Mouse (Mus musculus) stomach, postnatal 0 days (tissue): Measurements from ENCODE around the gene Nsun2.

Source experiments
- CTCF ChIP-seq: IDR thresholded peaks from 2 replicates; pipeline ENCODE4 v1.5.1; 2016; ENCODE audit warnings: antibody characterized with exemption, low read depth, mild to moderate bottlenecking, moderate library complexity
- EP300 ChIP-seq: optimal IDR thresholded peaks from 2 replicates; pipeline ENCODE3; 2016; ENCODE audit warnings: antibody characterized with exemption

- TF ChIP-seq EP300 (no peak), CTCF (no peak)
These were observed 31.3 kb upstream of the Nsun2 start for GRCm38 (mm10) chr13:69502157-69502750.
